Mouse (Mus musculus) olfactory bulb, adult 2 months (tissue): ENCODE measurements at regions not wholly inside any gene's neighbourhood (a gene's known extent, or its start where the extent isn't known, plus 50 kb on each side); places are given as distances from the start of the nearest gene placed in this dataset.

Experiments
- H3K27ac ChIP-seq: fragments of 200-500 bp; 2 replicates; pipeline ENCODE4 v1.5.1; 2012; ENCODE audit warnings: low read depth, low read length; ENCODE audit not compliant: insufficient read depth
- H3K4me1 ChIP-seq: fragments of 200-500 bp; 2 replicates; pipeline ENCODE4 v1.6.1; 2012; ENCODE audit warnings: low read length; ENCODE audit not compliant: control insufficient read depth, insufficient read depth
- H3K4me3 ChIP-seq: fragments of 200-500 bp; 2 replicates; pipeline ENCODE4 v1.5.1; 2012; ENCODE audit warnings: mild to moderate bottlenecking, low read depth, low read length, moderate library complexity; ENCODE audit not compliant: insufficient read depth
- CTCF ChIP-seq: fragments of 200-500 bp; IDR thresholded peaks from 2 replicates; pipeline ENCODE4 v1.5.1; 2012; ENCODE audit warnings: low read depth, mild to moderate bottlenecking, low read length, moderate library complexity; ENCODE audit not compliant: insufficient read depth
- POLR2A ChIP-seq: fragments of 200-500 bp; IDR thresholded peaks from 2 replicates; pipeline ENCODE4 v1.6.1; 2012; ENCODE audit warnings: mild to moderate bottlenecking, low read depth, low read length, moderate library complexity; ENCODE audit not compliant: insufficient read depth
- WGBS: fragments of 180-500 bp; shearing (Covaris S2); methylation state at CpG from one replicate; pipeline ENCODE4 v1.1.7; 2018; 5-methylcytosine and 5-hydroxymethylcytosine counted together

- TF ChIP-seq POLR2A (no peak), CTCF (no peak)
- peak overlapping the region; percentile 94 for H3K27ac ChIP-seq
- 14% methylated on average over 18 of the region's 18 CpGs for WGBS
- peaks cover 64% of the 10 kb centered on the region for H3K4me1 ChIP-seq
- no peak overlapping the region for H3K4me3 ChIP-seq
These were observed 117.8 kb upstream of the Topaz1 start for GRCm38 (mm10) chr9:122629171-122629904.

DNA sequence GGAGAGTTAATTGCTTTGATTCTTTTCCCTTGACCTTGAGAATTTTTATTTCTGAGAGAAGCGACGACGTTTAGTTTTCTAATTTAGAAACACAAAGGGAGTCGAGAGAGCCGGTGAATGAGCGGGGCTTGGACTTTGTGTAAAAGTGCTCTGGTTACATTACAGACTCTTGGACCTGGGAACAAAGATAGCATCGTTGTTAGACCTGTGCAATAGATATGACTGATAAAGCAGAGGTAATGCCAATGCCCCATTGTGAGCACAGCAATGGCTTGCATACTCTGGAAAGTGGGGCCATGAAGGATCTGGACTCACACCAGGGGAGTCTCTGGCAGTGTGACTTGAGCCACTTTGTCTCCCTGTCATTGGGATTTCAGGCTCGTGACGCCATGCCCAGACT, 115.4 kb upstream of the Topaz1 start:
- TF ChIP-seq CTCF = no peak
- no peak for TF ChIP-seq POLR2A
- H3K4me1 ChIP-seq = peaks cover 61% of the 10 kb centered on the region
- peak overlapping the region; percentile 6; the same call in 1 of the 2 replicates for H3K27ac ChIP-seq
- no peak overlapping the region for H3K4me3 ChIP-seq
- 45% methylated on average over 9 of the region's 9 CpGs for WGBS

- no peak for TF ChIP-seq CTCF
- peaks cover 57% of the 10 kb centered on the region for H3K4me1 ChIP-seq
- H3K4me3 ChIP-seq = no peak overlapping the region
- 25% methylated on average over 1 of the region's 1 CpGs for WGBS
- H3K27ac ChIP-seq = peak overlapping the region; percentile 23; the same call in 1 of the 2 replicates
These were observed 113.7 kb upstream of the Topaz1 start for GRCm38 (mm10) chr9:122633484-122633883.

GRCm38 (mm10) chr9:122635138-122635964, 111.8 kb upstream of the Topaz1 start:
- no peak overlapping the region for H3K4me3 ChIP-seq
- peak overlapping the region; percentile 58; the same call in 1 of the 2 replicates for H3K27ac ChIP-seq
- WGBS = 18% methylated on average over 10 of the region's 10 CpGs
- TF ChIP-seq CTCF (no peak), POLR2A (no peak)
- peaks cover 53% of the 10 kb centered on the region for H3K4me1 ChIP-seq

GRCm38 (mm10) chr9:122637591-122637990, 109.6 kb upstream of the Topaz1 start:
- Histone ChIP-seq H3K4me3 (no peak overlapping the region), H3K27ac (peak overlapping the region; percentile 82), H3K4me1 (peaks cover 55% of the 10 kb centered on the region)
- TF ChIP-seq POLR2A = no peak
- no peak for TF ChIP-seq CTCF
- WGBS = 48% methylated on average over 3 of the region's 3 CpGs

GRCm38 (mm10) chr9:122639239-122639638, 107.9 kb upstream of the Topaz1 start:
- peaks cover 49% of the 10 kb centered on the region for H3K4me1 ChIP-seq
- 62% methylated on average over 4 of the region's 4 CpGs for WGBS
- H3K4me3 ChIP-seq = no peak overlapping the region
- H3K27ac ChIP-seq = peak overlapping the region; percentile 18
- TF ChIP-seq CTCF (no peak), POLR2A (no peak)

DNA sequence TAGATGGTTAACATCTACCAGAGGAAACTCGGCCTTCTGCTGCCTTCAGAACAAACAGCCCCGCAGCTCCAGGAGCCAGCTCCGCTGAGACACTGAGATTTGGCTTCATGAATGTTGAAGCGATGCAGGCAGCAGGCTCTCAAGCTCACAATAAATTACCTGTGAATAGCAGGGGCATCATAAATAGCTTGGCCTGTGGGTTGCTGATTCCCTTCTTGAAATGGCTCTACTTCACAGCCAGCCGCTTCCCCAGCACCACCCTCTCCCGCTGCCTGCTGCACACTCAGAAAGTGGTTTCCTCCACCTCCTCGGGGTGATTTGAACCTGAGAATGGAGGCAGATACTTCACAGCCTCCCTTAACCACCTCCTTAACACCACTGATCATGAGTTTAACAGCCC, 104.2 kb upstream of the Topaz1 start:
- H3K27ac ChIP-seq = peak overlapping the region; percentile 47
- H3K4me1 ChIP-seq = peaks cover 51% of the 10 kb centered on the region
- TF ChIP-seq CTCF (no peak), POLR2A (no peak)
- no peak overlapping the region for H3K4me3 ChIP-seq
- WGBS = 39% methylated on average over 7 of the region's 7 CpGs

DNA sequence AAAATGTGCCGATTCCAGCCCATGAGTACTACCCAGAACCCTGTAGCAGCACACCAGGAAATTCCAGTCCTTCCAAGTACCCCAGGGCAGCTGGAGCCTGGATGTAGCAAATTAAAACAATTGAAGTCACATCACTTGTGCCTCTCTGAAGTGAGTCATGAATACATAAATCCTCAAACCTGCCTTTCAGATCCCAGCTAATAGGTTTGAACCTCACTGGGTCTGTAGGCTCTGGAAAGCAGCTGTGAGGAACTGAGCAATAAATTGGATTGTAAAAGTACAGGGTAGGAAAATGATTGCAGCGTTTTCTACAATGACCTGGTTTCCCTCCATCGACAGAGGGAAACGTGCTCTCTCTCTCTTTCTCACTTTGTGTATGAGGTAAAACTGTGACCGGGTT, 101.6 kb upstream of the Topaz1 start:
- Histone ChIP-seq H3K4me3 (no peak overlapping the region), H3K27ac (peak overlapping the region; percentile 38), H3K4me1 (peaks cover 40% of the 10 kb centered on the region)
- WGBS = 57% methylated on average over 5 of the region's 5 CpGs
- TF ChIP-seq POLR2A = no peak
- TF ChIP-seq CTCF = no peak

DNA sequence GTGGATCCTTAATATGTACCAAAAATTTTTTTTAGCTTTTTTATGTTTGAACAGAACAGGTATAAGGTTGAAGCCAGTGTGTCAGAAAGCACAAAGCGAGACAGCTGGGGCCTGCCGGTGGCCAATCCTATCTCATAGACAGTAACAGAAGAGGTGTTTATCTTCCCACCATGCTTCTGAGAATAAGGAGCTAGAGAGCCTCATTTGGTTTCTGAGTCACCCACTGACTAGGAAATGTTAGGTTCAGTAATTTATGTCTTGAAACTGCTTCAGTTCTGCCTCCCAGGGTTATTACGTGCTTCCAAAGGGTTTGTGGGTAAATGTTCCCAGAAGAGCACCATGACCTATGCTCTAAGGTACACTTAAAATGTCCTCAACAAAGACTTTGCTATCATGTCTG, 96.3 kb upstream of the Topaz1 start:
- 26% methylated on average over 3 of the region's 3 CpGs for WGBS

More for the DNA sequence above, 96.3 kb upstream of the Topaz1 start:
- TF ChIP-seq CTCF = no peak
- Histone ChIP-seq H3K4me3 (no peak overlapping the region), H3K27ac (peak overlapping the region; percentile 34), H3K4me1 (peaks cover 15% of the 10 kb centered on the region)
